Mouse (Mus musculus) stomach, postnatal 0 days (tissue): ENCODE results near the gene Pak7. TPM values are rescaled to one million over a fixed set of nuclear protein-coding genes. Genes with fewer than 3 reads are reported as not detected.

Experiments used
- ATAC-seq: fragments of 200-750 bp; cut with Nextera tagmentation; 2 replicates; pipeline ENCODE4 v1.8.0; 2017; ENCODE audit not compliant: low FRiP score, low TSS enrichment
- DNase-seq: peaks from one replicate; pipeline ENCODE4 v3.0.0-alpha.2; 2016; ENCODE audit warnings: low spot score
- H3K27ac ChIP-seq: fragments of 300-500 bp; sonication (generic); replicated peaks from 2 replicates; pipeline ENCODE4 v1.5.1; 2014; ENCODE audit warnings: mild to moderate bottlenecking, control low read depth
- H3K27me3 ChIP-seq: fragments of 300-500 bp; sonication (generic); 2 replicates; pipeline ENCODE4 v1.6.1; 2014; ENCODE audit warnings: low read length; ENCODE audit not compliant: control insufficient read depth, insufficient read depth
- H3K36me3 ChIP-seq: fragments of 300-500 bp; sonication (generic); 2 replicates; pipeline ENCODE4 v1.6.1; 2014; ENCODE audit warnings: low read length, mixed read lengths; ENCODE audit not compliant: control insufficient read depth, insufficient read depth
- H3K4me1 ChIP-seq: fragments of 300-500 bp; sonication (generic); replicated peaks from 2 replicates; pipeline ENCODE4 v1.6.1; 2014; ENCODE audit warnings: antibody characterized with exemption; ENCODE audit not compliant: control insufficient read depth, insufficient read depth
- H3K4me2 ChIP-seq: fragments of 300-500 bp; sonication (generic); replicated peaks from 2 replicates; pipeline ENCODE4 v1.6.1; 2014; ENCODE audit warnings: low read depth, mild to moderate bottlenecking, control low read depth, moderate library complexity
- H3K4me3 ChIP-seq: fragments of 300-500 bp; sonication (generic); 2 replicates; pipeline ENCODE4 v1.5.1; 2014; ENCODE audit warnings: low read depth, low read length, control low read depth
- H3K9ac ChIP-seq: fragments of 300-500 bp; sonication (generic); 2 replicates; pipeline ENCODE4 v1.6.1; 2014; ENCODE audit warnings: mild to moderate bottlenecking, low read length, control low read depth, mixed read lengths
- H3K9me3 ChIP-seq: fragments of 300-500 bp; sonication (generic); 2 replicates; pipeline ENCODE4 v1.6.1; 2016; ENCODE audit warnings: low read length; ENCODE audit not compliant: control insufficient read depth
- CTCF ChIP-seq: IDR thresholded peaks from 2 replicates; pipeline ENCODE4 v1.5.1; 2016; ENCODE audit warnings: antibody characterized with exemption, low read depth, mild to moderate bottlenecking, moderate library complexity
- EP300 ChIP-seq: optimal IDR thresholded peaks from 2 replicates; pipeline ENCODE3; 2016; ENCODE audit warnings: antibody characterized with exemption
- WGBS: fragments of 180-500 bp; shearing (Covaris S2); extraction: QIAGEN DNeasy Blood & Tissue Kit; methylation state at CpG from one replicate; pipeline ENCODE4 v1.1.7; 2014; 5-methylcytosine and 5-hydroxymethylcytosine counted together
- polyA plus RNA-seq: library from polyadenylated mRNA; unstranded; fragments of >200 nt; fragmentation: Nextera tagmentation; extraction: Ambion mirVana; gene quantifications from 2 replicates; pipeline ENCODE4 v1.2.1, GENCODE M21; 2015

Gene Pak7
- polyA plus RNA-seq, 1 experiment from 2014 or later: 0.38 TPM

DNA sequence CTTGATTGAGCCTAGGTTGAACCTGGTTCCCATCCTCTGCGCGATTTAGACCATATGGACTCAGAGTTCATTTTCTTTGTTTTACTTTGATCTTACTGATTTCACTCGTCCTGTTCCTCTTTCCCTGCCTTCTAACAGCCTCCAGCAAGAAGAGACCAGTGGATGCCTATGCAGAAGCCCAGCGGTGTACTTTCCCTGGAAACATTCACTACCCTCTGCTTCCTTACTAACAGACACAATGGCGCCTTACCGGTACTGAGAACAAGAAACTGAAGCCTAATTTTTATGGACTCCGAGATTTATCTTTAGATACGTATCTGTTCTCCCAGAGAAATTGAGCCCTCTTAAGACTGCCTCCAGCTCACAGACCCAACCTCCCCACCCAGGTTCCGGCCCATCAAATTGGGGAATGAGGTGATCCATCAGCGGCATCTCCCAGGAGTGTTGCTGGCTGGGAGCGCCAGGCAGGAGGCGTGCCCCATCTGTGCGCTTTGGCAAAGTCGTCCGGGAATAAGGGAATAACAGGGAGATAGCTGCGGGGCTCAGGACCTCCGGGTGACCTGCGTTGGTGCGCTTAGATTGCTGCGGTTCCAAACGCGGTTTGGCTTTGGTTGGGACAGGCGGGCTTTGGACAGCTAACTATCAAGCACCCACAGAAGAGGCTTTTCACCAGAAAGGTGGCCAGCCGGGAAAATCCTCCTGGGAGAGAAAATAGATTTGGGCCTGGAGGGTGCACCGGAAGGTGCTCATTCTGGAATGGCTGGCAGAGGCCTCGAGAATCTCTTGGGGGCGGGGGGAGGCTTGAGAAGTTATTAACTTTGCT lies 336.8 kb downstream of the Pak7 start:
- WGBS: 17% methylated on average over 27 of the region's 27 CpGs
- DNase-seq: no peak
- no peak overlapping the region for H3K4me3 ChIP-seq
- no peaks in the 10 kb centered on the region for H3K27me3 ChIP-seq
- no peaks in the 10 kb centered on the region for H3K9me3 ChIP-seq
- no peak for ATAC-seq
- no peaks in the 10 kb centered on the region for H3K36me3 ChIP-seq
- TF ChIP-seq CTCF (no peak), EP300 (no peak)
- H3K4me2 ChIP-seq: 0 out of 2 replicates have a peak overlapping the region, but pooled peaks have one; percentile 11
- no peak overlapping the region for H3K27ac ChIP-seq
- H3K9ac ChIP-seq: no peak overlapping the region
- H3K4me1 ChIP-seq: no peaks in the 10 kb centered on the region

DNA sequence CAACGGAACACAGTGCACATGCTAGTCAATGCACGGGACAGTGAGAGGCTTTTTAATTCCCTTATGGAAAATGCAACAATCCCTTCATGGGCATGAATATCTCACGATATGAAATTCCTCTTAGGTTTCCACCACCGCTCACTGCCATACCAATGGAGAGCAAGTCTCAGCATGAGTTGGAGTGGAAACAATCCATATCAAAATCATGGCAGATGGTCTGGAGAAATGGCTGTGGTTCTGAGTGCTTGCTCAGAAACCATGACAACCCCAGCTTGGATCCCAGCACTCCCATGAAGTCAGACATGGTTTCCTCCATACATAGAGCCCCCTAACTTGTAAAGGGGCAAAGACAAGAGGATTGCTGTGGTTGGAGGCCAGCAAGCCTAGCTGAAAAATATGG lies 339.3 kb downstream of the Pak7 start:
- TF ChIP-seq CTCF (no peak), EP300 (no peak)
- 90% methylated on average over 4 of the region's 4 CpGs for WGBS
- H3K4me3 ChIP-seq: no peak overlapping the region
- ATAC-seq (no peak), DNase-seq (no peak)
- no peak overlapping the region for H3K9ac ChIP-seq
- H3K27ac ChIP-seq: no peak overlapping the region
- H3K4me2 ChIP-seq: no peak overlapping the region
- no peaks in the 10 kb centered on the region for H3K36me3 ChIP-seq
- no peaks in the 10 kb centered on the region for H3K4me1 ChIP-seq
- H3K9me3 ChIP-seq: no peaks in the 10 kb centered on the region
- no peaks in the 10 kb centered on the region for H3K27me3 ChIP-seq

Other genes starting within 250 kb of the Pak7 start
- 0.04 and 0.06 TPM in 2 replicates for gene Ankef1, start 113.9 kb upstream of the Pak7 start, polyA plus RNA-seq